In genomic region chr4:138676480-138676879, GRCm38 (mm10) we compare ENCODE assay signal across 11 mouse cellular contexts. TPM values are rescaled to one million over a fixed set of nuclear protein-coding genes. Genes with fewer than 3 reads are reported as not detected.
DNase-seq lines count a peak whose midpoint lies in the region; ATAC-seq lines count a peak whose summit lies in the region.
"Had no signal": no experiment of that assay in that cellular context is flagged by ENCODE, and none has a peak within 500 bp of the region (broad histone marks: within the 10 kb centered on the region; RNA-seq: fewer than 3 reads in every experiment).

No protein-coding gene starts in this region.

- no peak for ATAC-seq in heart, embryonic 11.5 days (replicated peaks; ENCODE audit: insufficient number of reproducible peaks, low FRiP score, low TSS enrichment)

- H3K9ac ChIP-seq in heart, embryonic 11.5 days (ENCODE audit: low read depth, low read length): no peak overlapping the region
- H3K9ac ChIP-seq: midbrain, embryonic 12.5 days had no signal

- no peaks in the 10 kb centered on the region for H3K4me1 ChIP-seq in heart, embryonic 11.5 days (ENCODE audit: control insufficient read depth, insufficient read depth, low read length)

- peak; percentile 32 for DNase-seq in heart, postnatal 4 days
- peak; percentile 4 for DNase-seq in 3T3-L1 (ENCODE audit: low read depth, low spot score)
- DNase-seq in adrenal gland, postnatal 25 days: peak; percentile 21
- DNase-seq in large intestine, adult 2 months (ENCODE audit: low read depth, low spot score): peak; percentile 48
- no peak for DNase-seq in left cerebral cortex, adult 18-20 months (ENCODE audit: low spot score in 2 of 2)
- DNase-seq in left cerebral cortex, postnatal 4 days: no peak
- no peak for DNase-seq in left cerebral cortex, adult 8-10 months (ENCODE audit: low spot score in 2 of 2)

- H3K27me3 ChIP-seq in heart, embryonic 11.5 days (ENCODE audit: control insufficient read depth, insufficient read depth, low read length): peaks cover 28% of the 10 kb centered on the region

- no peak overlapping the region for H3K4me3 ChIP-seq in heart, embryonic 11.5 days (ENCODE audit: low read depth, low read length)
- H3K4me3 ChIP-seq: midbrain, embryonic 12.5 days had no signal

- H3K27ac ChIP-seq in heart, embryonic 11.5 days (ENCODE audit: low read depth, low read length): no peak overlapping the region
- H3K27ac ChIP-seq: midbrain, embryonic 12.5 days had no signal

- H3K9me3 ChIP-seq in heart, embryonic 11.5 days (replicated peaks; ENCODE audit: control insufficient read depth, low read length): no peaks in the 10 kb centered on the region
- H3K9me3 ChIP-seq: midbrain, embryonic 12.5 days had no signal

- no peak overlapping the region for H3K4me2 ChIP-seq in heart, embryonic 11.5 days
- H3K4me2 ChIP-seq: midbrain, embryonic 12.5 days had no signal

- whole genome bisulfite sequencing in heart, embryonic 11.5 days (ENCODE audit: insufficient replicate concordance): 11% methylated on average over 16 of the region's 16 CpGs
- WGBS in large intestine, adult 2 months: 7% methylated on average over 16 of the region's 16 CpGs

- H3K36me3 ChIP-seq in heart, embryonic 11.5 days (ENCODE audit: control insufficient read depth, insufficient read depth, low read length): no peaks in the 10 kb centered on the region
- H3K36me3 ChIP-seq: midbrain, embryonic 12.5 days had no signal

- intact Hi-C loops in left cerebral cortex, postnatal 4 days (cut with DNase I): no loop called here

RNA-seq across cellular contexts. Expression of gene Vwa5b1, which starts 40.8 kb away (rescaled TPM):
- total RNA-seq in heart, postnatal 4 days (2021): not detected
- not detected in 2 replicates for polyA plus RNA-seq in heart, embryonic 11.5 days (2014; fragmentation: Nextera tagmentation; extraction: Ambion mirVana)
- total RNA-seq in adrenal gland, postnatal 25 days (2021): not detected in 2 replicates
- 0.05 and 0.11 TPM in 2 replicates for polyA plus RNA-seq in large intestine, adult 2 months (2012; rRNA removed)
- 1 to 10 TPM; 4.2 to 4.6 TPM for total RNA-seq in left cerebral cortex, adult 18-20 months (2021)
- 1 to 10 TPM; 1.3 to 2.4 TPM for total RNA-seq in left cerebral cortex, postnatal 4 days (2021)
- total RNA-seq in left cerebral cortex, adult 8-10 months (2022): 1 to 10 TPM; 3.0 to 6.3 (median 4.0) TPM
- polyA plus RNA-seq: heart, postnatal 0 days had no signal

RNA-seq across cellular contexts. Expression of gene Pla2g2c, which starts 48.1 kb away (rescaled TPM):
- not detected for total RNA-seq in heart, postnatal 4 days (2021)
- polyA plus RNA-seq in heart, embryonic 11.5 days (2014; fragmentation: Nextera tagmentation; extraction: Ambion mirVana): 0.31 and 0.52 TPM in 2 replicates
- 0.24 TPM in 1 of 2 replicates, not detected in the other for total RNA-seq in adrenal gland, postnatal 25 days (2021)
- polyA plus RNA-seq in large intestine, adult 2 months (2012; rRNA removed): 0.27 and 0.45 TPM in 2 replicates
- total RNA-seq in left cerebral cortex, adult 18-20 months (2021): under 1 TPM in 1 of 2 experiments, not detected in 1; 0.35 TPM
- under 1 TPM in 1 of 2 experiments, not detected in 1; 0.10 TPM for total RNA-seq in left cerebral cortex, postnatal 4 days (2021)
- total RNA-seq in left cerebral cortex, adult 8-10 months (2022): under 1 TPM; 0.14 to 0.51 (median 0.26) TPM
- total RNA-seq: left cerebral cortex, postnatal 10 days had no signal

Comparison
In these comparisons a context has a peak if more than half of its experiments do, and no peak if none do; other contexts are left out.
1. DNase-seq: peak in heart, postnatal 4 days (single experiment), 3T3-L1 (single experiment), adrenal gland, postnatal 25 days (single experiment) and large intestine, adult 2 months (single experiment); none in left cerebral cortex, adult 18-20 months (0 of 2), left cerebral cortex, postnatal 4 days (single experiment) and left cerebral cortex, adult 8-10 months (0 of 2).